Mouse (Mus musculus): ENCODE measurements around the gene Mrm3.

Gene Mrm3

GRCm38 (mm10) chr11:76252036-76252435 lies 8.5 kb downstream of the Mrm3 start:
- no peak for DNase-seq (ENCODE audit: low read depth, low spot score)

DNA sequence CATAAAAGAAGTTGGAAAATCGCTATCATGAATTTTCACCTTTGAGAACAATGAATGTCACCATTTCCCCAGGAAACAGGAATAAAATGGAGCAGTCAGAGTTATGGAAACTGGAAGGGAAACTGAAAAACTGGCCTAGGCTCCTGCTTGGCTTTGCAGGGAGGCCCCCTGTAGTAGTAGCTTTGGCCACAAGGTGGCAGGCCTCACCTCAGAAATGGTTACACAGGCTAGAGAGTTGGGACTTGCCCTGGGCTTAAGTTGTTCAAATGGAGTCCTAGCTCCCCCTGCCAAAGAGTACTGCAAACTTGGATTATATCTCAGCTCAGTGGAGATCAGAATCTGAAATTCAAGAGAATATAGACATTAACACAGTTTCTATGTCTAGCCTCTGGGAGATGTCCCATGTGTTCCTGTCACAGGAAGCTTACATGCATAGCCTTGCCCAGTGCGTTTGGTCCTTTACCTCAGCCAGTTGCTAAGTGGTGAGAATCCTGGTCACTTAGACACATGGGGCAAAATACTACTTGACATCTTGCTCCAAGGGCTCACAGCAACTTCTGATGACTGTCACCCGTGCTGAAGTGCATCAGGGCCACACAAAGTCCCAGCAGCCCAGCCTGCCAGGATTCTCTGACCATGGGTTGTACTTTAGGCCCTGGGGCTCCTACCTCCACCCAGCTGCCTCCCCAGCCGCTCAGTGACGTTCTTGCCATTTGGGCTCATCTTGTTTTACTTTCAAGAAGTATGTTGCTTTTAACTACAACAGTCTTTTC lies 9.8 kb downstream of the Mrm3 start:
- peak; percentile 72 for DNase-seq (ENCODE audit: low read depth, low spot score)

DNA sequence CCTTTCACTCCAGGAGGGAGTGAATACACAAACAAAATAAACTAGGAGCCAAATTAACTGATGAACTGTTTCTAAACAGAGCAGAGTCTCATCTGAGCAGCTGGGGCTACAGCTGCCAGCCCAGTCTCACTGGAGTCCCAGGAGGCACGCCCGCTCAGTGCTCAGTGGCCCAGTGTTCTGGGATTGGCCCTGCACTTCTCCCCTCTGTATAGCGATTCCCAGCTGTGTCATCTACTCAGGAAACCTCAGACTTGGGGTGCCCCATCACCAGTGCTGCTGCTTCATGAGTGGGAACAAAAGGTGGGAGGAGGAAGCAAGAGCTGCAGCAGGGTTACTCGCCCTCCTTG lies 10.4 kb downstream of the Mrm3 start:
- DNase-seq (ENCODE audit: low read depth, low spot score): no peak

DNA sequence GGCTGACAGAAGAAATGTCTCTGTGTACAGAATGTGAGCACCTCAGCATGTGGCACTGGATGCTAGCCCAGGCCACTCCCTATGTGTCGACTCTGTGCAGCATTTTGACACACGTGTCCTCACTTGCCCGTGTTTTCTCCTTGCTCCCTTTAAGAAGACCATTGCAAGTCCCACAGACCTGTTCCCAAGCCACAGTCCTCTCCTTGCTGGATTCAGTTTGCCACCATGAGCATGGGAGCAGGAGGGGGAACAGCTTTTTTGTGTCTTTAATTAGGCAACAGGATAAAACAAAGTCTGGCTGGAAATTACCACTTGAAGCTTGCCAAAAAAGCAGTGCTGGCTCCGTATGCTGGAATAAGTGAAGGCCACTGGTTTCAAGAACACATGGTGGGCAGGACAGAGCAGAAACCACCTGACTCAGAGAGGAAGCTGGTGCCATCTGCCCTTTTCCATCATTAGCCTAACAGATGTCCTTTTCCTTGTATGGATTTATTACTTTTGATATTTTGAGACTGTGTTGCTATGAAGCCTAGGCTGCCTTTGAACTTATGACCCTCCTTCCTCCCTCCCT lies 12.0 kb downstream of the Mrm3 start:
- DNase-seq (ENCODE audit: low read depth, low spot score): peak; percentile 37

- no peak for DNase-seq (ENCODE audit: low read depth, low spot score)
Measured at GRCm38 (mm10) chr11:76256129-76256528, 12.6 kb downstream of the Mrm3 start.

DNA sequence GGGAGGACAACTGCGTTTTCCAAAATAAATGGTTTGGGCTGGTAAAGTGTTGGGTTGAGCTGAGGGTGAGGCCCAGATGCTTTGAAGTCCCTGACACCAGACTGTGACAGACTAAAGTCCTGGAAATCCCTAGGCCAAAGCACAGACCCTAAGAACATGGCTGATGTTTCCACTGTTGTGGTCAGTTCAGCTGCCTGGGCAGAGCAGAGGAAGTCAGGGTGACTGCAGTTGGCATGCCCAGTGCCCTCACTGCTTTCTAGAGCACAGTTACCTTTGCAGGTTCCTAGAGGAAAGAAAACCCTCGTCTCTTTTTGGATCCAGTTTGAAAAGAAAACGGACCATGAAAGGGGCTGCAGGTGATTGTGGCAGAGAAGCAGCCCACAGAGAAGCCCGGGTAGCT lies 13.9 kb downstream of the Mrm3 start:
- no peak for DNase-seq (ENCODE audit: low read depth, low spot score)

GRCm38 (mm10) chr11:76258511-76258910 lies 15.0 kb downstream of the Mrm3 start:
- DNase-seq (ENCODE audit: low read depth, low spot score): no peak

DNA sequence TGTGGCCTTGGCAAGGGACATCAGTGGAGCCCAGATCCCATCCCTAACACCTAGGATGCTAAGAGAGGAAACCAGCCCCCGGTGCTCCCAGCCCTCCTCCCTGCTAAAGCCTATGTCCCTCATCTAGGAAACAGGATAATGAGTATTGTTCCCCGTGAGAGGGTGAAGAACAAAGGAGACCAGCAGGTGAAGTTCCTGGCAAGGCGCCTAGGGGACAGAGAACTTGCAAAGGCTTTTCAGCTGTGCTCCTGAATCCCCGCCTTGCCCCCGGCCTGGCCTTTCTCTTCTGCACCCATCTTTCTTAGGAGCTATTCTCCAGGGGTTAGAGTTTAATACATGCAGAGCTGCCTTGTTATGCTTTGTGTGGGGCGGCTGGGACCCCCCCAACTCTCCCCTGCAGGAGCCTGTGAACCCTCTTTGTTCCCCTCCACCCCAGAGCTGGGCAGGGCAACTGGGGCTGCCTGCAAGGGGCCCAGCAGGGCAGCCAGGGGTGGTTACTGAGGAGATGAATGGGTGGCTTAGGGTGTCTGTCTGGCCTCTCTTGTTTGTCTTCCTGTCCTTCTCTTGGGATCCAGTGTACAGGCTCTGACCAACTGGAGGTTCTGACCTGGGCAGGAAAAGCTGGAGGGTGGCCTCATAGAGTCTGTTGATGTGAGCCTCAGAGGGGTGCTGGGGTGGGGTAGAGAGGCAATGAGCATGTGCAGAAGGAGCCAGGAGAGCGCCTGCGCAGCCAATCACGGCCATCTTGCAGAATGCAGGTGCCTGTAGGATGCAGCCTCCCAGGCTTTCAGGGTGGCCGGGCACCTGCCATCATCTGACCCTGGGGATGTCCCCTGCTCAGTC lies 16.9 kb downstream of the Mrm3 start:
- DNase-seq (ENCODE audit: low read depth, low spot score): no peak

- no peak for DNase-seq (ENCODE audit: low read depth, low spot score)
Measured at GRCm38 (mm10) chr11:76261224-76261623, 17.7 kb downstream of the Mrm3 start.

GRCm38 (mm10) chr11:76262611-76263351 lies 19.3 kb downstream of the Mrm3 start:
- no peak for DNase-seq (ENCODE audit: low read depth, low spot score)

GRCm38 (mm10) chr11:76267550-76267949 lies 24.0 kb downstream of the Mrm3 start:
- no peak for DNase-seq (ENCODE audit: low read depth, low spot score)

DNA sequence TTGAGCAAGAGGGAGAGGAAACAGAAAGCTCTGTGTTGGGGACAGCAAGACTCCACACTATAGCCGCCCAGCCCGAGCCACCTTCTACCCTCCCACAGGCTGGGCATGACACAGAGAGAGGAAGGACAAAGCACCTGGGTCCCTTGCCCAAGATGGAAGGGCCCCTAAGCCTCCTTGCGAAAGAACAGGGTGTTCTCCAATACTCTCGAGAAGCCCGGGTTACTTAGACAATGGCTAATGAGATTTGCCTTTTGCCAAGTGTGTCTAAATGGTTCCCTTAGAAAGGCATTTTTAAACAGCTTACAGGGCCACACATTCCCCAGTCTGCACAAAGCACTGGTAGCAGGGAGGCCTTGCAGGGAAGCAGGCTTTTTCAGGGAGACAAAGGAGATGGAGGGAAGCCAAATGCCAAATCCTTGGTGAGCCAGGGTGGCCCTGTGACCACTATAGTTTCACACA lies 24.5 kb downstream of the Mrm3 start:
- DNase-seq (ENCODE audit: low read depth, low spot score): no peak

- no peak for DNase-seq (ENCODE audit: low read depth, low spot score)
Measured at GRCm38 (mm10) chr11:76268521-76269065, 25.1 kb downstream of the Mrm3 start.

GRCm38 (mm10) chr11:76272440-76272839 lies 28.9 kb downstream of the Mrm3 start:
- no peak for DNase-seq (ENCODE audit: low read depth, low spot score)

DNA sequence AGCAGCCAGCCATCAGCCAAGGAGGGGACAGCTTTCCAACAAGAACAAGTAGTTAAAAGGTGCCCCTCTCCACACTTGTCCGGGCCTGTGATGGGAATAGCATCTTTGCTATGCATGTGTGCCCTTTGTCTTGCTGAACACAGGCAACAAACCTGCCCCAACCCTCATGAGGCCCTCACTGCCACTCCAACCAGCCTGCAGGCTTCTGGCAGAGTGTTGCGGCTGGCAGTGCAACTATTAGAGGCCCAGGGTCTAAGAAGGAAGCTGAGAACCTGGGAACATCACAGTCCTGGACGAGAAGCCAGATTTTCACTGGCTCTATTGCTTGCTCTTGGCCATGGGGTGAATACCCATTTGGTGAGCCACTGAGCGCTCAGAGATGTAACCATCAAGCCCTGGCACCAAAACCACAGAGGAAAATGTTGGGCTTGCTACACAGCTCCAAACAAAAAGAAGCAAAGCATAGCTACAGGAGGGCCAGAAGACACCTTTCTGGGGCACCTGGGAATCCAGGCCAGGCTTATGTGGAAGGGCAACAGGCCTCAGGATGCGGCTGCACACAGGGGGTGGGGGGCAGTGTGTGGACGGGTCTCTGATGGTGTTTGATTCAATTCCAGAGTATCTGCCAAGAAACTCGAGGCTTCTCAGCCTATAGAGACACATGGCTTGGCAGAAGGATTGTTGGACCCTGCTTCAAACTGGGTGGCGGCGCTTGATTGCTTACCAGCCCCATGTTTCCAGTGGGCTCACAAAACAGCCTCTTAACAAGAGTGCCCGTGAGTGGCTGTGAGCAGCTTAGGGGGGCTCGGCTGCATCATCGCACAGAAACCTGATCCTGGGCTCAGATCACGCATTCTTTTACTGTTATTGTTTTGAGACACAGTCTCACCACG lies 35.7 kb downstream of the Mrm3 start:
- DNase-seq (ENCODE audit: low read depth, low spot score): no peak

DNA sequence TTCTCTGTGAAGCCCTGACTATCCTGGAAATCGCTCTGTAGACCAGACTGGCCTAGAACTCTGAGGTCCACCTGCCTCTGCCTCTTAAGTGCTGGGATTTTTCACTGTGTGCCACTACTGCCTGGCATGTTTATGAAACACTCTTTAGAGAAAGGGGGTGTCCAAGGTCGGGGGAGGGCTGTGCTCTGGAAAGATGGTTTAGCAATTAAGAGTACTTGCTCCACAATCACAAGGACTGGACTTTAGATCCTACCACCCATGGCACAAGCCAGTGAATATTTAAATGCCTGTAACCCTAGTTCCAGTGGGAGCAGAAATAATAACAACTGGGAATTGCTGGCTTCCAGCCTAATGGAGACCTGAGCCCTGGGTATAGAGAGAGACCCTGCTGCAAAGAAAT lies 36.5 kb downstream of the Mrm3 start:
- no peak for DNase-seq (ENCODE audit: low read depth, low spot score)

GRCm38 (mm10) chr11:76283841-76284240 lies 40.3 kb downstream of the Mrm3 start:
- no peak for DNase-seq (ENCODE audit: low read depth, low spot score)

DNA sequence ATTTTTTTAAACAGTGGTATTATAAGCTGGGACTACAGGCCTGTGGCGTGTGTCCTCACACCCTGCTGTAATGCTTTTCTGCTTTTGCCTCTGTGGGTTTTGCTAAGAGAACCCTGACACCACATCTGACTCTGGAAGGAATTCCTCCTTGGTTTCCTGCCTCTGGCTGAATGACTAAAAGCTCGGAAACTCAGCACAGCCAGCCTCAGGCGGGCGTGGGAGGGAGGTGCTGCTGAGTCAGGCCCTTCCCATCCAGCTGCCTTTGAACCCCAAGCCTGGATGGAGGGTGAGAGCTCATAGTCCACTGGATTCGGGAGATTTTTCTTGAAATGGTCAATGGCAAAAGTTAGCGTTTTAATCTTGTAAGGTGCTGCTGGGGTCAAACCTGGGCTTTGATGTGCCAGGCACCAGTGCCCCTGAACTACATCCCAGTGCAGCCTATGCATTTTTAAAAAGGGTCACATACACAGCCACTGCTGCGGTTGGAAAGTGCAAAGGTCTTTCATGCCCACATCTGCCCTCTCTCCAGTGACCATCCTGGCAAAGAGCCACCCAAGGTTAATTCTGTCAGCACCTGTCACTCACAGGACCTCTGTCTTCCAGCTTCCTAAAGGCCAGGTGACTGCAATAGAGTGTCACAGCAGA lies 42.0 kb downstream of the Mrm3 start:
- peak; percentile 44 for DNase-seq (ENCODE audit: low read depth, low spot score)

DNA sequence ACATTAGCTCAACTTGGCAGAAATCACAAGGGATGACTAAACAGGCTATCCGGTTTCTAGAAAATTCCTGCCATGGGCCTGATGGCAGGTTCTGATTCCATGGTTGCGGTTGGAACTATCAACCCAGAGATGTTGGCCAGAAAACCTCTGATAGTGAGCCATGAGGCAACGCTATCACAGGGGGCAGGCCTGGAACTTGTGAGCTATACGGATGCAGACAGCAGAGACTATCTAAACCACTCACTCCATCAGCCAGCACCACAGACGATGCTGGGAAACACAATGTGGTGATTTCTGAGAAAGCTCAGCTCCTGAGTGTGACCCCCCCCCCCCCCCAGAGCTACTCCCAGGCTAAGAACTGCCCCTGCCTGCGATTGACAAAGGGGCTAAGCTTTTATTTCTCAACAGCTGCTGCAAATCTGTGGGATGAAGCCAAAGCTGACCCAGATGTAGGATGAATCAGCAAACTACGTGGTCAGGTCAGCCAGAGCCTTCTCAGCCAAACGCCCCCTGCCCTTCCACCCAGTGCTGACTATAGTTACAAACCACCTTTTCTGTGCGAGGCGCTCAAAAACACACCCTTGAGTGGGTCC lies 43.1 kb downstream of the Mrm3 start:
- no peak for DNase-seq (ENCODE audit: low read depth, low spot score)

- no peak for DNase-seq (ENCODE audit: low read depth, low spot score)
Measured at GRCm38 (mm10) chr11:76287301-76287700, 43.8 kb downstream of the Mrm3 start.

Measured in skeletal muscle tissue, adult 2 months (tissue).